Comparison of ENCODE assay signal across 29 mouse cellular contexts in the genomic region with DNA sequence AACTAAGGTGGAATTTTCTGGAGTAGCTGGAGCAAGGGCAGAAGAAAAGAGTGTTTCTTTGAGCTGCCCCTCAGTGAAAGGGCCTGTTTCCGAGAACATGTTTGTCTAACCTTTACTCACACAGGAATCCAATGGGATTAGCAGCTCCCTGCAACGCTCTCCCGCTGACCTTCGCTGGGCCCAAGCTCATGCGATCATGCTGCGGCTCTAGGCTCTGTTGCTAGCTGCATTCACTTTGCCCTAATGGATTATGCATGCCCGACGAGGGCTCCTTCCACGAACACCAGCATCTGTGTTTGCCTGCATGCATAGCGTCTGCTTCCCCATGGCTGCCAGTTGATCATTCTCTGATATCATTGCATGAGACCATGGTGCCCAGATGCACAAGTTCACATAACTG.
A peak's percentile ranks its signal among the peaks of the same experiment; 100 is the strongest.
DNase-seq lines count a peak whose midpoint lies in the region; ATAC-seq and TF ChIP-seq lines count a peak whose summit lies in the region.
"Had no signal": no experiment of that assay in that cellular context is flagged by ENCODE, and none has a peak within 500 bp of the region (broad histone marks: within the 10 kb centered on the region; RNA-seq: fewer than 3 reads in every experiment).

No protein-coding gene starts in this region.

- 16% methylated on average over 10 of the region's 10 CpGs for WGBS in midbrain, embryonic 10.5 days
- 20% methylated on average over 10 of the region's 10 CpGs for WGBS in midbrain, postnatal 0 days
- WGBS in limb, embryonic 12.5 days: 51% methylated on average over 10 of the region's 10 CpGs

- peaks cover 73% of the 10 kb centered on the region for H3K27me3 ChIP-seq in midbrain, embryonic 10.5 days (ENCODE audit: low read depth, poor library complexity, severe bottlenecking)
- H3K27me3 ChIP-seq in midbrain, postnatal 0 days (ENCODE audit: insufficient read depth, low read length): 0 out of 2 replicates have a peak, but pooled peaks cover 5% of the 10 kb centered on the region
- H3K27me3 ChIP-seq in limb, embryonic 12.5 days: peaks cover 28% of the 10 kb centered on the region
- H3K27me3 ChIP-seq: embryonic facial prominence, embryonic 13.5 days; hindbrain, embryonic 15.5 days; kidney, embryonic 15.5 days; liver, embryonic 15.5 days had no signal

- H3K4me3 ChIP-seq in midbrain, embryonic 10.5 days: no peak overlapping the region
- H3K4me3 ChIP-seq in midbrain, postnatal 0 days (ENCODE audit: low read depth, low read length): no peak overlapping the region
- no peak overlapping the region for H3K4me3 ChIP-seq in limb, embryonic 12.5 days (replicated peaks)
- H3K4me3 ChIP-seq: embryonic facial prominence, embryonic 13.5 days; heart, embryonic 12.5 days; hindbrain, embryonic 15.5 days; kidney, embryonic 15.5 days; limb, embryonic 15.5 days; liver, embryonic 15.5 days had no signal

- no peak overlapping the region for H3K9ac ChIP-seq in midbrain, postnatal 0 days (replicated peaks; ENCODE audit: low read length, poor library complexity, severe bottlenecking)
- no peak overlapping the region for H3K9ac ChIP-seq in limb, embryonic 12.5 days (replicated peaks)
- H3K9ac ChIP-seq: embryonic facial prominence, embryonic 13.5 days; heart, embryonic 12.5 days; hindbrain, embryonic 15.5 days; kidney, embryonic 15.5 days; limb, embryonic 15.5 days; liver, embryonic 15.5 days; lung, embryonic 14.5 days had no signal

- no peak overlapping the region for H3K27ac ChIP-seq in midbrain, embryonic 10.5 days (replicated peaks)
- no peak overlapping the region for H3K27ac ChIP-seq in midbrain, postnatal 0 days (ENCODE audit: low read depth, low read length)
- H3K27ac ChIP-seq in limb, embryonic 12.5 days: peak overlapping the region; percentile 26; the same call in 1 of the 2 replicates
- H3K27ac ChIP-seq: hindbrain, embryonic 15.5 days; kidney, embryonic 15.5 days; limb, embryonic 15.5 days; liver, embryonic 15.5 days had no signal

- DNase-seq in embryo, embryonic 10 days (ENCODE audit: low spot score): peak; percentile 60
- no peak for DNase-seq in embryo, embryonic 9.5 days (ENCODE audit: extremely low spot score)
- DNase-seq in midbrain, embryonic 10.5 days (ENCODE audit: low spot score): peak; percentile 64
- DNase-seq in midbrain, postnatal 0 days (ENCODE audit: low spot score): no peak
- DNase-seq in embryo, embryonic 11 days: peak; percentile 62
- DNase-seq: adrenal gland, adult 2 months; adrenal gland, postnatal 36 days; cerebellum, adult 9-10 months; cerebellum, postnatal 36 days; gastrocnemius, postnatal 25 days; heart, adult 11 months; heart, postnatal 4 days; kidney, adult 11 months; kidney, postnatal 25 days; lung, embryonic 14.5 days; lung, postnatal 14 days; spleen, adult 18-20 months; thymus, postnatal 14 days had no signal

- H3K36me3 ChIP-seq in midbrain, embryonic 10.5 days: no peaks in the 10 kb centered on the region
- no peaks in the 10 kb centered on the region for H3K36me3 ChIP-seq in midbrain, postnatal 0 days (ENCODE audit: insufficient read depth, low read length)
- no peaks in the 10 kb centered on the region for H3K36me3 ChIP-seq in limb, embryonic 12.5 days
- H3K36me3 ChIP-seq: embryonic facial prominence, embryonic 13.5 days; heart, embryonic 12.5 days; hindbrain, embryonic 15.5 days; kidney, embryonic 15.5 days; limb, embryonic 15.5 days; liver, embryonic 15.5 days had no signal

- peaks cover 24% of the 10 kb centered on the region for H3K4me1 ChIP-seq in midbrain, embryonic 10.5 days
- no peaks in the 10 kb centered on the region for H3K4me1 ChIP-seq in midbrain, postnatal 0 days (ENCODE audit: insufficient read depth, low read length)
- peaks cover 33% of the 10 kb centered on the region for H3K4me1 ChIP-seq in limb, embryonic 12.5 days (replicated peaks)
- H3K4me1 ChIP-seq: heart, embryonic 12.5 days; hindbrain, embryonic 15.5 days; liver, embryonic 15.5 days had no signal

- no peak for ATAC-seq in midbrain, postnatal 0 days (ENCODE audit: low FRiP score)
- ATAC-seq in limb, embryonic 12.5 days (ENCODE audit: insufficient number of reproducible peaks, insufficient read depth, low FRiP score, low TSS enrichment, low read depth): no peak
- ATAC-seq in megakaryocyte progenitor cell, adult 5-6 weeks (replicated peaks; ENCODE audit: poor library complexity): no peak
- no peak for ATAC-seq in megakaryocyte-erythroid progenitor cell, adult 5-6 weeks (replicated peaks; ENCODE audit: low FRiP score, low TSS enrichment, poor library complexity, severe bottlenecking)
- ATAC-seq: activated CD4-positive, CD25-positive, alpha-beta regulatory T cell, adult 4 months; inflammation-experienced regulatory T-cells, adult 6 months had no signal

- TF ChIP-seq CTCF in midbrain, postnatal 0 days (IDR thresholded peaks at IDR 0.05): no peak

- no peak overlapping the region for H3K4me2 ChIP-seq in midbrain, postnatal 0 days (ENCODE audit: low read depth, low read length, poor library complexity, severe bottlenecking)
- H3K4me2 ChIP-seq in limb, embryonic 12.5 days: no peak overlapping the region
- H3K4me2 ChIP-seq: embryonic facial prominence, embryonic 13.5 days; heart, embryonic 12.5 days; hindbrain, embryonic 15.5 days; kidney, embryonic 15.5 days; limb, embryonic 15.5 days; liver, embryonic 15.5 days; lung, embryonic 14.5 days had no signal

- H3K9me3 ChIP-seq in midbrain, embryonic 10.5 days (replicated peaks): peaks cover 11% of the 10 kb centered on the region; the same call in 1 of the 2 replicates
- no peaks in the 10 kb centered on the region for H3K9me3 ChIP-seq in midbrain, postnatal 0 days (ENCODE audit: low read length)
- peaks cover 8% of the 10 kb centered on the region; the same call in 1 of the 2 replicates for H3K9me3 ChIP-seq in limb, embryonic 12.5 days
- H3K9me3 ChIP-seq: hindbrain, embryonic 15.5 days; kidney, embryonic 15.5 days; limb, embryonic 15.5 days; liver, embryonic 15.5 days had no signal

Comparison
In these comparisons a context has a peak if more than half of its experiments do, and no peak if none do; other contexts are left out.
1. DNase-seq: peak in embryo, embryonic 10 days (single experiment), midbrain, embryonic 10.5 days (single experiment) and embryo, embryonic 11 days (single experiment); none in embryo, embryonic 9.5 days (single experiment) and midbrain, postnatal 0 days (single experiment).